Mouse (Mus musculus) cerebellum, adult 11-12 months (tissue): ENCODE results near the gene Arap1.

ENCODE experiments used
- DNase-seq: peaks from one replicate; pipeline ENCODE4 v3.0.0; 2022

Arap1 gene

GRCm38 (mm10) chr7:101347767-101348270 lies at the start of gene Arap1:
Gene Arap1 (plus strand): TSS chr7:101348067.
- no peak for DNase-seq

GRCm38 (mm10) chr7:101298375-101298774 lies 49.5 kb upstream of the Arap1 start:
- DNase-seq, result no peak

GRCm38 (mm10) chr7:101301361-101301880 lies 46.4 kb upstream of the Arap1 start:
- DNase-seq, result no peak

GRCm38 (mm10) chr7:101301881-101302456 lies 45.9 kb upstream of the Arap1 start, which contains the start of gene Atg16l2:
Gene Atg16l2 (minus strand): TSS chr7:101302251.
- peak; percentile 98 for DNase-seq

- no peak for DNase-seq
These were observed 45.2 kb upstream of the Arap1 start for GRCm38 (mm10) chr7:101302691-101303090.

GRCm38 (mm10) chr7:101306841-101307240 lies 41.0 kb upstream of the Arap1 start:
- no peak for DNase-seq

- DNase-seq, result no peak
These were observed 37.9 kb upstream of the Arap1 start for GRCm38 (mm10) chr7:101309985-101310326.

- DNase-seq, result peak; percentile 98
These were observed 37.4 kb upstream of the Arap1 start for GRCm38 (mm10) chr7:101310327-101311028.

GRCm38 (mm10) chr7:101311061-101311460 lies 36.8 kb upstream of the Arap1 start:
- no peak for DNase-seq

GRCm38 (mm10) chr7:101313033-101313432 lies 34.8 kb upstream of the Arap1 start:
- no peak for DNase-seq

GRCm38 (mm10) chr7:101314396-101314795 lies 33.5 kb upstream of the Arap1 start:
- DNase-seq, result no peak

- DNase-seq, result no peak
These were observed 32.2 kb upstream of the Arap1 start for GRCm38 (mm10) chr7:101315699-101316098.

GRCm38 (mm10) chr7:101316591-101317001 lies 31.3 kb upstream of the Arap1 start:
- no peak for DNase-seq

GRCm38 (mm10) chr7:101317014-101317413 lies 30.9 kb upstream of the Arap1 start, which contains the start of gene Stard10:
Gene Stard10 (plus strand): TSS chr7:101317086.
- no peak for DNase-seq

GRCm38 (mm10) chr7:101318848-101319247 lies 29.0 kb upstream of the Arap1 start:
- no peak for DNase-seq

- DNase-seq, result no peak
These were observed 28.1 kb upstream of the Arap1 start for GRCm38 (mm10) chr7:101319796-101320195.

- no peak for DNase-seq
These were observed 27.3 kb upstream of the Arap1 start for GRCm38 (mm10) chr7:101320399-101321217.

GRCm38 (mm10) chr7:101321218-101321827 lies 26.5 kb upstream of the Arap1 start:
- DNase-seq, result peak; percentile 65

GRCm38 (mm10) chr7:101323141-101323594 lies 24.7 kb upstream of the Arap1 start:
- peak; percentile 64 for DNase-seq

GRCm38 (mm10) chr7:101324142-101324962 lies 23.5 kb upstream of the Arap1 start:
- DNase-seq, result no peak

- DNase-seq, result no peak
These were observed 21.9 kb upstream of the Arap1 start for GRCm38 (mm10) chr7:101326006-101326405.

GRCm38 (mm10) chr7:101327263-101327662 lies 20.6 kb upstream of the Arap1 start:
- DNase-seq, result no peak
